Mouse (Mus musculus): ENCODE measurements around the gene Rnf5. TPM values are rescaled to one million over a fixed set of nuclear protein-coding genes. Genes with fewer than 3 reads are reported as not detected.

The Rnf5 gene
- 10 to 100 TPM; 19.8 to 21.8 TPM for total RNA-seq (2021)
- long read RNA-seq, experiment 1, transcript Rnf5-201 (6 exons, 1,238 nt) = major isoform, 29 of 36 reads
- long read RNA-seq, experiment 1, partial matches to known transcripts = 1 of 36 reads
- long read RNA-seq, experiment 1, other reads (novel, unspliced or antisense) = 6 of 36 reads
- long read RNA-seq, experiment 2, transcript Rnf5-201 (6 exons, 1,238 nt) = major isoform, 32 of 32 reads
- long read RNA-seq, experiment 2, partial matches to known transcripts = 0 of 32 reads
- long read RNA-seq, experiment 2, other reads (novel, unspliced or antisense) = 0 of 32 reads

DNA sequence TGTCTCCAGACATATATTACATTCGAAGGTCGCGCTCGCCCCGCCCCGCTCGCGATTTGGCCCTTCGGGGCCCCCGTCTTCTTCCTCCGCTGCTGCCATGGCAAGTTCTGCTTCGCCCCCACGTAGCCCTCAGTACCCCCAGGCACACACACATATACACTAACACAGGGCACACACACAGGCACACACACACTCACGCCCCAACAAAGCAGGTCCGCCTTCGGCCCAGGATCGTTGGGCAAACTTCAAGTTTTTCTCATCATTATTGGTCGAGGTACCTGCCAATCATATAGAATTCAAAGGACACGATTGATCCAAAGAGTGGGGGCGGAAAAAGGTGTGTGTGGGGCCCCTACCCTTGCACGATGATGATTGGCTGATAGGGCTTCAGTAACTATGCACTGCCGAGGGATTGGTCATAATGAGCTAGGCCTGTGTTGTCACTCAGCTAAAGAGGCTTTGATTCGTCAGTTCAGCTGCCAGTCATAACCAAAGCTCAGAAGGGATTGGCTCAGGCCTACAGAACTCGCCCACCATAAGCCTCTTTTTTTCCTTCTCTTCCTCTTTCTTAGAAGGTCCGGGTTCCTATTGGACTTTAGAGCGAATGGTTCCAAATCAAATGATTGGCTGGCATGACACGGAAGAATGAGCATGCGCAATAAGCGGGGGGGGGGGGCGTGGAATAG lies at the start of gene Rnf5:
Gene Rnf5 (minus strand): TSS at position 316 of the 686 bp plus-strand sequence.
- DNase-seq = peak; percentile 97

GRCm38 (mm10) chr17:34652985-34653384 lies 49.5 kb upstream of the Rnf5 start:
- DNase-seq = no peak

DNA sequence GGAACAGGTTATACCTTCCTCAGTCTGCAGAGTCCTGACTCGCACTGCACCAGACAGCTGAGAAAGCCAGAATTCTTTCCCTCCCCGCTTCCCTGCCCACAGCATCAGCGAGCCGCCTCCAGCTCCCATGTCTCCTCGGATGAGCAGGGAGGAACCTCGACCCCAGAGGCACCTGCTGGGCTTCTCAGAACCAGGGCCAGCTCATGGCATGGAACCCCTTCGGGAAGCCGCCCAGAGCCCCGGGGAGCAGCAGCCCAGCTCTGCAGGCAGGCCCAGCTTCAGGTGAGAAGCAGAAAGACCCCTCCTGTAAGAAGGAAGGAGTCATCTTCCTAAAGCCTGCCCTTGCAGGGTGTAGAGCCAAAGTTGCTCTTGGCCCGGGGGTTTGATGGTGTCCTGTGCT lies 49.1 kb upstream of the Rnf5 start:
- DNase-seq = no peak

GRCm38 (mm10) chr17:34651507-34652221 lies 48.2 kb upstream of the Rnf5 start:
- no peak for DNase-seq

- DNase-seq = no peak
Observed at GRCm38 (mm10) chr17:34650781-34651180, 47.3 kb upstream of the Rnf5 start.

DNA sequence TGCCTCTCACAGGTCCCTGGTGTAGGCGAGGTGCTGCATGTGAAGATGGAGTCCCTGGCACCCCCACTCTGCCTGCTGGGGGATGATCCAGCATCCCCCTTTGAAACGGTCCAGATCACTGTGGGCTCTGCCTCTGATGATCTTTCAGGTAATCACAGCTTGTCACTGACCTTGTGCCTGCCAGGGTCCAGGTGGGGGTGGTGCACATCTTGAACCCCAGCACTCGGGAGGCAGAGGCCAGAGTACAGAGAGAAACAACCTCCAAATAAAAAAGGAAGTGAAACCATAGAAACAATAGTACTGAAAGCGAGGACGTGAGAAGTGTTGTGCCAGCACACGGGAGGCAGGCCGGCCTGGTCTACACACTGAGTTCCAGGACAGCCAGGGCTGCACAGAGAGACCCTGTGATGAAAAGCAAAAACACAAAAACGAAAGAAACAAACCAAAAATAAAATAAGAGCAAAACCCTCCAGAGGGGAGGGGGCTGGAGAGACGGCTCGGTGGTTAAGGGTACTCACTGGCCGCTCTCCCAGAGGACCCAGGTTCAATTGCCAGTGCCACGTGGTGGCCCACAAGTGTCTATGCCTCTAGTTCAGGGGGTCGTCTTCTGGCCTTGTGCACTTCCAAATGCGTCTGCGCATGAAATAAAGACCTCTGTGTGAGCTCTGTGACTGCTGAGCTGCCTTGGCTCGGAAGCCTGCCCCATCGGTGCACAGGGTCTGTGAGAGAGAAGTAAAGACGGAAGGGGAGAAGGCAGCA lies 45.8 kb upstream of the Rnf5 start:
- no peak for DNase-seq

DNA sequence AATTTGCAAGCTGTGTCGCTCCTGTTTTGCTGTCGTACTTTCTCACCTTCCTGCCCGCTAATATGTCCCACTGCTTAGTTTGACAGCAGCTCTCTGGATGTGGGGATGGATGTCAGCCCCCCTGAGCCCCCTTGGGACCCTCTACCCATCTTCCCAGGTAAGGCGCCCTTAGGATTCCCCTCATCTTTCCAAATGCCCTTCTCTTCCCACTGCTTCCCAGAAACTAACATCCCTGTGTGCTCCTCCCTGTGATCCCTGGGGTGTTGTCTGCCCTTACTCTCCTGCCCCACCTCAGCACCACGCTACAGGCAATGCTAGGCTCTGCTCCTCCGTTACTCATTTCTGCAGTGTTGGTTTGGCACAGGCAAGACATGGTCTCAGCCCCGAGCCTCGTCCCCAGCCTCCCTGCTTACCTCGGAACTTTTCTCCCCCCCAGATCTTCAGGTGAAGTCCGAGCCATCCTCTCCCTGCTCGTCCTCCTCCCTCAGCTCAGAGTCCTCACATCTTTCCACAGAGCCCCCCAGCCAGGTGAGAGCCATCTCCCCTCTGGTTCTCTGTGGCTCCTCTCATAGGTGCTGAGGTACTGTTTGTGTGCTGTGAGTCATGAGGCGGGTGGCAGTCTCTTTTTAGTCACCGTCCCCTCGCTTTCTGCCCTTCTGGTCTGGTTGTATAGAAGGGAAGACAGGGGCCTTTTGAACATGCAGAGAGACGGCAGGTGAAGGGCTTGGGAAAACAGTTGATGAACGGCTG lies 44.8 kb upstream of the Rnf5 start:
- DNase-seq = no peak

GRCm38 (mm10) chr17:34646906-34647787 lies 43.7 kb upstream of the Rnf5 start, which contains the start of gene Atf6b:
TSS of gene Atf6b (plus strand) at chr17:34647146.
- DNase-seq = peak; percentile 86

GRCm38 (mm10) chr17:34645831-34646511 lies 42.5 kb upstream of the Rnf5 start:
- no peak for DNase-seq

- DNase-seq = no peak
Observed at GRCm38 (mm10) chr17:34645256-34645829, 41.9 kb upstream of the Rnf5 start.

GRCm38 (mm10) chr17:34644608-34645007 lies 41.1 kb upstream of the Rnf5 start, which contains the start of gene Fkbpl:
TSS of gene Fkbpl (plus strand) at chr17:34644764.
- DNase-seq = peak; percentile 90

- no peak for DNase-seq
Observed at GRCm38 (mm10) chr17:34643944-34644343, 40.5 kb upstream of the Rnf5 start.

GRCm38 (mm10) chr17:34643379-34643778 lies 39.9 kb upstream of the Rnf5 start:
- DNase-seq = no peak

DNA sequence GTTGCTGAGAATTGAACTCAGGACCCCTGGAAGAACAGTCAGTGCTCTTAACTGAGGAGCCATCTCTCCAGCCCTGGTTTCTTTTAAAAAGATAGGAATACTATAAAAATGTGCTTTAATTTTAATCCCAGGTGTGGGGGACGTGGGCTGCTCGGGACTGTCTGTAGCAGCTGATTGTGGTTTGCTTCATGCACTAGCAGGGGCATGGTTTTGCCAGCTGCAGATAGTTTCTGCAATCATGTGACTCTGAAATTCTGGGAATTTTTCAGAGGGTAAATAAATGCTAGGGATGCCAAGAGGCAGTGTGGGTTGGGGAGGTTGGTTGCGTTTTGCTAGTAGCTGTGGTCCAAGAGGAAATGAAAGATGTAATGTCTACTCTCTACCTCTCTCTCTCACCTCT lies 38.5 kb upstream of the Rnf5 start:
- DNase-seq = no peak

DNA sequence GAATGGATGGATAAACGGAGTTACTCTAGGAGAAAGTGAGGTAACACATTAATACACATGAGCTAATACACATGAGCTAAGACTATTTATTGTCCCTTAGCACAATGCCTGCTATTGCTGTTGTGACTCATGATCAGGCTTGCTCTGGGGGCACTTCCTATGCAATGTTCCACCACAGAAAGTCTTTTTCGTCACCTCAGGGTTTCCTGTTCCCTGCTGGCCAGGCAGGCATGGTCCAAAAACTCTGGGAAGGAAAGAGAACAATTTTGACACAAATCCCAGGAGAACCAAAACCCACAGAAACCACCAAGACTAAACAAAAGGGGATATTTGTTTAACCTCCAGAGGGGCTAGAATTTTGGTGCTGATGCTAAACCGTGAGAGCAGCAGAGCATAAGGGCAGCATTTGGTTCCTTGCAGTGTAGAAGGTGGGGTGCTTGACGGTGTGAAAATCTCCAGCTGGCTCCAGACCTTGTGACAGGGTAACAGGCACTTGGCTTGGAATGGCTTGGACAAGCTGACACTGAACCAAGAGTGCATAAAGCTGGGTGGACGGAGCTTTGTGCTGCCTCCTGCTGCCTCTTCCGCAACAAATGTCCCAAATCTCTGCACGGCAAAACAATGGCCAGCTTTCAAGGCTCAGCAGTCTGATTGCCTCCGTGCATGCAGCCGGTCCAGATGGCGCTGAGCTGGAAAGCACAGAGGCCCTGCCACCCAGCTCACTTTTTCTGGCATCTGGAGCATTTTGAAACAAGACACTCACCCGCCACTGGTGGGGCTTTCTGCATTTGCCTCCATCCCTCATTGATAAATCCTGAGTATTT lies 37.5 kb upstream of the Rnf5 start:
- no peak for DNase-seq

GRCm38 (mm10) chr17:34639461-34640255 lies 36.2 kb upstream of the Rnf5 start:
- DNase-seq = no peak

- no peak for DNase-seq
Observed at GRCm38 (mm10) chr17:34637459-34637858, 34.0 kb upstream of the Rnf5 start.

- DNase-seq = no peak
Observed at GRCm38 (mm10) chr17:34635671-34636070, 32.2 kb upstream of the Rnf5 start.
